Mouse (Mus musculus): ENCODE results near the gene Gpld1.

DNA sequence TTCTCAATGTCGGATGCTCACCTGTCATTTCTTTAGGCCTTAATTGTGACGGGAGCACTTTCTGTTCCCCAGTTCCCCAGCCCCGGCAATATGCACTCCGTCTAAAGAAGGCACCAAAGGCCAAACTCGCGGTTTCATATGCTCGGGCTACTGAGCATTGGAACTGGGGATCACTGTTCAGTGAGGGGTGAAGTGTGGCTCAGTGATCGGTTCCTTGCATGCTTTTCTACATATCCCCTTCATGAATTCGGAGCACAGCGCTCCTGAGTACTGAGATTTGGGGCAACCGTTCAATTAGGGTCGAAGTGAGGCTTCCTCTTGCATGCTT lies 5.1 kb upstream of the Gpld1 start:
- TF ChIP-seq CTCF (IDR thresholded peaks at IDR 0.05) (no peak), EP300 (IDR thresholded peaks at IDR 0.05) (no peak)

Data from lung, postnatal 0 days (tissue).